Mouse (Mus musculus) cortical plate, adult 2 months (tissue): ENCODE data around the gene BC061212. TPM values are rescaled to one million over a fixed set of nuclear protein-coding genes. Genes with fewer than 3 reads are reported as not detected.
"Not testable (repeated sequence)": the region's sequence is repeated elsewhere in the genome, so short reads cannot be mapped to it uniquely, and the experiment has no call there.

Experiments used
- H3K27ac ChIP-seq: fragments of 200-500 bp; 2 replicates; pipeline ENCODE4 v1.5.1; 2012; ENCODE audit warnings: low read length, control low read depth, inconsistent platforms; ENCODE audit not compliant: insufficient read depth
- H3K4me1 ChIP-seq: fragments of 200-500 bp; 2 replicates; pipeline ENCODE4 v1.6.1; 2011; ENCODE audit warnings: low read length; ENCODE audit not compliant: control insufficient read depth, insufficient read depth
- H3K4me3 ChIP-seq: fragments of 200-500 bp; 2 replicates; pipeline ENCODE4 v1.5.1; 2011; ENCODE audit warnings: mild to moderate bottlenecking, low read length, control low read depth; ENCODE audit not compliant: insufficient read depth
- polyA plus RNA-seq: library from polyadenylated mRNA; depleted of rRNA; stranded (reverse); fragments of >200 nt; gene quantifications from 2 replicates; pipeline ENCODE4 v1.2.3, GENCODE M21; 2012; rRNA removed

Gene BC061212
- polyA plus RNA-seq, result not detected in 2 replicates

- not testable (repeated sequence) for H3K4me3 ChIP-seq, H3K27ac ChIP-seq, H3K4me1 ChIP-seq
These were observed at the start of gene BC061212 for GRCm38 (mm10) chr5:94070445-94070844. BC061212 (minus strand) TSS chr5:94070545.

GRCm38 (mm10) chr5:94076085-94076484 lies 5.7 kb upstream of the BC061212 start, which contains the start of gene Gm6351:
Gm6351 (plus strand) TSS chr5:94076385.
- not testable (repeated sequence) for H3K4me3 ChIP-seq, H3K4me1 ChIP-seq, H3K27ac ChIP-seq

Other genes starting within 250 kb of the BC061212 start
- not detected in 2 replicates for gene Gm7792, start 226.8 kb downstream of the BC061212 start, polyA plus RNA-seq
- gene Gm16429, start 141.5 kb downstream of the BC061212 start, polyA plus RNA-seq, result not detected in 2 replicates
- gene Gm6351, start 5.8 kb upstream of the BC061212 start, polyA plus RNA-seq, result not detected in 2 replicates
- gene Gm3106, start 147.5 kb upstream of the BC061212 start, polyA plus RNA-seq, result not detected in 2 replicates
- not detected in 2 replicates for gene A430089I19Rik, start 236.3 kb upstream of the BC061212 start, polyA plus RNA-seq
- not detected in 2 replicates for gene Gm6502, start 243.9 kb upstream of the BC061212 start, polyA plus RNA-seq